Mouse (Mus musculus): Measurements from ENCODE around the gene Gpr62.
"Not testable (repeated sequence)": the region's sequence is repeated elsewhere in the genome, so short reads cannot be mapped to it uniquely, and the experiment has no call there.

Gpr62 gene

DNA sequence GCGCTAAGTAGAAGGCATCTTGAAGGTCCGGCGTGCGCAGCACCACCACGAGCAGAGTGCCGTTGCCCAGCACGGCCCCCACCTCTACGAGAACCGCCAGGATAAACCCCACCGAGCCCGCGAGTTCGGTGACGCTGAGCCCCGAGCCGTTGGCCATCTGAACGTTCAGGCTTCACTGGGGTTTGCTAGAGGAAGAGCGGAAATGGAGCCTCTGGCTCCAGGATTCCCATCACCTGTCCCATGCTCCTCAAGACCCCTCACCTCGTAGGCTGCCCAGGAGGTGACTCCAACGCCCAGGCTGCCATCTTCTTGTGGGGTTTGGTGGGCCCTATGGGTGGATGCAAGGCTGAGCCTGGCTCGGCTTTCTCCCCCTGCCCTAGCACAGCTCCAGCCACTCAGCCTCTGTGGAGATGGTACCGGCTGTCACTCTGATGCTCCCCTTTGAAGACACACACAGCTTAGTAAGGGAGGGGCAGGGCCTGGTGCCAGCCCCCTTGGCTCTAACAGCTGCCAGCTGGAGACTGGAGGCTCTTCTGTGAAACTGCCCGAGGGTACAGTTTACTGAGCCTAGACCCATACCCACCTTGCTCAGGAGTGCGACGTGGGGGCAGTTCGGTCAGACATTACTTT is at the start of gene Gpr62:
Gpr62 (minus strand) TSS at position 368 of the 630 bp plus-strand sequence.
- peak; percentile 77 for DNase-seq (ENCODE audit: low spot score)

GRCm38 (mm10) chr9:106514273-106514672 is 48.5 kb upstream of the Gpr62 start, which contains the start of gene Iqcf5:
Gene Iqcf5, plus strand, starts transcription at chr9:106514573.
- no peak for DNase-seq (ENCODE audit: low spot score)

DNA sequence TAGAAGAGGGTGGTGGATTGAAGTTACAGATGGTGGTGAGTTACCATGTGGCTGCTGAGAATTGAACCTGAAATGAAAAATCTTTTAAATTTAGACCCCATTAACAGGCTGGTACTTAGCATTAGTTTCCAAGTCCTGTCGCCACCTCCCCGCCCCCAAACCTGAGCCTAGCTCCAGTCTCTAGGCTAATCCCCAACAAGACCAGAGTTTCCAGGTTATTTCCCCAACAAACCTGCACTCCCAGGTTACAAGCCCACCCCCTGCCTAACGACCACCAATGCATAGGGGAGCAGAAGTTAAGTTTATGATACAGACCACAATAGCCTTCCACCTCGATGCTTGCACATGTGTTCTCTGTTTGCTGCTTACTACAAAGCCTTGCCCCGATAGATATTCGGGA is 47.8 kb upstream of the Gpr62 start:
- no peak for DNase-seq (ENCODE audit: low spot score)

- no peak for DNase-seq (ENCODE audit: low spot score)
Observed at GRCm38 (mm10) chr9:106512729-106513450, 47.2 kb upstream of the Gpr62 start.

- DNase-seq (ENCODE audit: low spot score) = no peak
Observed at GRCm38 (mm10) chr9:106509356-106509755, 43.6 kb upstream of the Gpr62 start.

GRCm38 (mm10) chr9:106504246-106504645 is 38.5 kb upstream of the Gpr62 start:
- no peak for DNase-seq (ENCODE audit: low spot score)

DNA sequence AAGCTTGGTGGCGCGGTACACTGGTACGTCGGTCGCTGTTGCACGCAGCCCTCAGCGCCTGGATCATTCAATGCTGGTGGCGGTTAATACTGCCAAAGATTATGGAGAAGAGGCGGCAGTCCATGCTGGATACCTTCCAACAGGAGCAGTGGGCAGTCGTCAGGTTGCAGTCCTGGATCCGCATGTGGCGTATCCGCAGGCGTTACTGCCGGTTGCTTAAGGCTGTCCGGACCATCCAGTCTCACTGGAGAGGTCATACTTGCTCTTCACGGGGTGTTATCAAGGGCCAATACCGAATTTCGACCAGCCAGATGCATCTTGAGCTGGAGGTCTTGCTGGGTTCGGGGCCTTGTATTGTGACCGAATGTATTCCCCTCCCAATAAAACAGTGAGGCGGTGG is 36.1 kb upstream of the Gpr62 start:
- no peak for DNase-seq (ENCODE audit: low spot score)

DNA sequence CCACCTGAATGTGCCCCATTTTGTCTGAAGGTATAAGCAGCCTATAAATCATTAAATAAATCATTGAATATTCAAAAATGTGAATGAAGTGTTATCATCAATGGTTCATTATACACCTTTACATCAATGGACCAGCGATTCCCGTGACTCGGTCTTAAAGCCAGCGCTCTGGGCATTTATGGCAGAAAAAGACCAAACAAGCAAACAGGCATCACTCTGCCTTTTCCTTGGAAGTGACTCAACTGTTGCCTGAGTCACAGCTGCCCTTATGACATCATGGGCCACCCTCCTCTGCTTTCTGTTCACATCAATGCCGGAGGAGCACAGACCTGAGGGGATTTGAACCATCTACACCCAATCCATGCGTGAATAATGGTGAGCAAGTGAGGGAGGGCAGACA is 33.9 kb upstream of the Gpr62 start, which contains the start of gene Iqcf1:
Iqcf1 (plus strand) TSS at position 301 of the 400 bp plus-strand sequence.
- no peak for DNase-seq (ENCODE audit: low spot score)

- not testable (repeated sequence) for DNase-seq (ENCODE audit: low spot score)
Observed at GRCm38 (mm10) chr9:106487602-106488001, 21.9 kb upstream of the Gpr62 start.

- DNase-seq (ENCODE audit: low spot score) = no peak
Observed at GRCm38 (mm10) chr9:106485076-106485475, 19.3 kb upstream of the Gpr62 start.

DNA sequence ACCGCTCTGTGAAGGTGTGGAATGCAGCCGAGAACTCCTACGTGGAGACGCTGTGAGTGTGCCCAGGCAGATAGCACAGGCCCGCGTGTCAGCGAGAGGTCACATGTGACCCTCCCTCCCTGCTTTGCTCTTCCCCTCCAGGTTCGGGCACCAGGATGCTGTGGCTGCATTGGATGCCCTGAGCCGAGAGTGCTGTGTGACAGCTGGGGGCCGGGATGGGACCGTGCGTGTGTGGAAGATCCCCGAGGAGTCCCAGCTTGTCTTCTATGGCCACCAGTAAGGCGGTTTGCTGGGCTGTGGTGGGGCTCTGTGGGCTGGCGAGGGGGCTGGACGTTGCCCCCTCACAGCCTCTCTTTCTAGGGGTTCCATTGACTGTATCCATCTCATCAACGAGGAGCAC is 17.9 kb upstream of the Gpr62 start:
- DNase-seq (ENCODE audit: low spot score) = no peak

- no peak for DNase-seq (ENCODE audit: low spot score)
Observed at GRCm38 (mm10) chr9:106483136-106483535, 17.4 kb upstream of the Gpr62 start.

DNA sequence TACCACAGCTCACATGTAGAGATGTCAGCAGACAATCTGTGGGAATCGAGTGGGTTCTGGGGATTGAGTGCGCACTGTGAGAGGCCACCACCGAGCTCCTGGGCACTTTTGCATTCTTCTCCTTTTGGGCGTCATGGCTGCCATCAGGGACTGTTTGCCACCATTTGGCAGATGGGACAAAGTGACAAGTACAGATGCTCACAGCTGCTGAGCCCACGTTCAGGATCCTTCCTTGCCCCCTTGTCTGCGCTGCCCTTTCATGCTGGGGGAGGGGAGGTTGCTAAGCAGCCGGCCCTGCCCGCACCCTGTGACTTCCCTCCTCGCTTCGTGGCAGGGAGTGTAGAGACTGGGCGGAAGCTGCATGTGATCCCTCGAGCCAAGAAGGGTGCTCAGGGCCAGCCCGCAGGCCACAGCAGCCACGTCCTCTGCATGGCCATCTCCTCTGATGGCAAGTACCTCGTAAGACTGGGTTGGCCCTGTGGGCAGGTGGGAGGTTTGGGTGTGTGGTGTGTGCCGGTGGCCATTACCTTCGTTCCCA is 16.9 kb upstream of the Gpr62 start:
- no peak for DNase-seq (ENCODE audit: low spot score)

- DNase-seq (ENCODE audit: low spot score) = no peak
Observed at GRCm38 (mm10) chr9:106481676-106482075, 15.9 kb upstream of the Gpr62 start.

DNA sequence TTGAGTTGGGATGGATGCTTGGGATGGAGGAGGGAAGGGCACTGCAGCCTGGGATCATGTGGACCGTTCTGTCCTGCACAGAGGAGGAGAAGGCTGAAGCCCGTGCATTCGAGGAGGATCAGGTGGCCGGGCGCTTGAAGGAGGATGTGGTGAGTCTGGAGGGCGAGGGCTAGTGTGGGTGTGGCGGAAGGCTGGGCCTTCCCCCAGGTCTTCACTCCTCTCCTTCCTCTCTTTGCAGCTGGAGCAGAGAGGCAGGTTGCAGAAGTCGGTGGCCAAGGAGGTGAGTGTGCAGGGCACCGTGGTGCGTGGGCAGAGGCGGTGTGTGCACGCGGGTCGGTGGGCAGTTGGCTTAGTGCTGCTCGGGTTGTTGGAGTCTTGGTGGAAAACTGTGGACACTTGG is 15.3 kb upstream of the Gpr62 start:
- no peak for DNase-seq (ENCODE audit: low spot score)

DNA sequence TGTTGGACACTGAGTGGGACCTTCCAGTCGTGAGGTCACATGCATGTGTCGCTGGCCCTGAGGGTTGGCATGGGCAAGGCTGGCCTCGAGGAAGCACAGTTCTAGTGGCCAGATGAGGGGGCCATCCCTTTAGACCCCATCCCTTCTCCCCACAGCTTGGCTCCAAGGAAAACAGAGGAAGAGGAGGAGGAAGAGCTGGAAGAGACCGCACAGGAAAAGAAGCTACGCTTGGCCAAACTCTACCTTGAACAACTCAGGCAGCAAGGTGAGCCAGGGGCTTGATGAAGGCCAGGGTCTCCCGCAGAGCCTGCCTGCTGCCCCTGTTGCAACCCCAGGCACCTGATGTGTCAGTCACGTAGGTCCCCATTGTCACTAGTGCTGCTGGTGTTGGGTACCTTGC is 14.8 kb upstream of the Gpr62 start:
- DNase-seq (ENCODE audit: low spot score) = no peak

DNA sequence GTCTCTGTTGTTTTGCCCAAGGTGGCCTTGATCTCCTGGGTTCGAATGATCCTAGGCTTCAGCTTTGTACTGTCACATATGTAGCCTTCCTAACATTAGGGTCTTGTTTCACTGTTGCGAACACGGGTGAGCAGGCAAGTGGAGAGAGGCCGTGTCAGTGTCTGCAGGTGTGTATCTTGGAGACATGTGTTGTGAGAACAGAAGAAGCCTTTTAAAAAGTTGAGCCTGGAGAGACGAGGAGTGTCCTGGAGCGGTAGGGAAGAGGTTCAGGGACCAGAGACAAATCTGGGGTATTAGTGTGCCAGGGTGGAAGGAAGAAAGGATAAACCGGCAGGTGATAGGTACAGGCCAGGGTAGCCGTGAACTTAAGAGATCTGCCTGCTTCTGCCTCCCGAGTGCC is 12.4 kb upstream of the Gpr62 start:
- DNase-seq (ENCODE audit: low spot score) = no peak

- DNase-seq (ENCODE audit: low spot score) = no peak
Observed at GRCm38 (mm10) chr9:106477649-106478048, 11.9 kb upstream of the Gpr62 start.

- peak; percentile 99 for DNase-seq (ENCODE audit: low spot score)
Observed at GRCm38 (mm10) chr9:106476924-106477484, 11.3 kb upstream of the Gpr62 start, which contains the start of gene Parp3. Gene Parp3, minus strand, starts transcription at chr9:106476949.

GRCm38 (mm10) chr9:106476002-106476923 is 10.5 kb upstream of the Gpr62 start:
- no peak for DNase-seq (ENCODE audit: low spot score)

DNA sequence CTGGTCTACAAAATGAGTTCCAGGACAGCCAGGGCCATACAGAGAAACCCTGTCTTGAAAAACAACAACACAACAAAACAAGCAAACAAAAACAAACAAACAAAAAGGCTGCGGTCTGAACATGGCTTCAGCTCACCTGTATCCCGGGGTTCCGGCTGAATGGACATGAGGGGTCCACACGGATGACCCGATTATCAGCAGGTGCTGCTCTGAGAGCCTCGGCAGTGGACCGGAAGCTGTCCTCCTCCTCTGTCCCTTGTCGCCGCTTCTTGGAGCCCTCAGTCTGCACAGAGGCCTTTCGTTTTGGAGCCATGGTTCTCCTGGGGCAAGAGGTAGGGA is 9.9 kb upstream of the Gpr62 start, which contains the start of gene Rrp9:
Rrp9 (plus strand) TSS at position 301 of the 339 bp plus-strand sequence.
- no peak for DNase-seq (ENCODE audit: low spot score)

DNA sequence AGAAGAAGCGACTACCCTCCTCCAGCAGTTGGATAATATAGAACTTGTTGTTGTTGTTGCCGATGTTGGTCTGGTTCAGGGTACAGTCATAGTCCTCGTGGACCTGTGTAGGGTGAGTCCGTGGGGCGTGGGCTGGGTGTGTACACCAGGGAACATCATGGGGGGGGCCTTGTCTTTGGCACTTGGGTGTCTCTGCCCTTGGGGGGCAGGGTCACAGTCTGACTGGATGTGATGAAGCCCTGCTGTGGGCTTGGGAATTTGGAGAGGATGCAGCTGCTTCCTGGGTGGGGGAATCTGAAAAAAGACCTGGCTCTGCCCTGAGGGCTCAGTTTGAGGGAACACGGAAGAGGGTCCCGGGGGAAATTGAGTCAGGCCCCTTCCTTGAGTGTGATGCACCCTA is 9.3 kb upstream of the Gpr62 start:
- no peak for DNase-seq (ENCODE audit: low spot score)

All from left cerebral cortex, adult 11 months (tissue).